Mouse (Mus musculus): ENCODE results near the gene Vmn1r59. TPM values are rescaled to one million over a fixed set of nuclear protein-coding genes. Genes with fewer than 3 reads are reported as not detected.

Gene Vmn1r59
- polyA plus RNA-seq (2015; fragmentation: Nextera tagmentation; extraction: Ambion mirVana), result not detected in 2 replicates

GRCm38 (mm10) chr7:5456674-5457073, at the start of gene Vmn1r59:
TSS of gene Vmn1r59 (minus strand) at chr7:5456774.

GRCm38 (mm10) chr7:5493856-5494255, 37.3 kb upstream of the Vmn1r59 start, which contains the start of gene Vmn2r28:
TSS of gene Vmn2r28 (minus strand) at chr7:5493956.

GRCm38 (mm10) chr7:5413296-5413695, 43.3 kb downstream of the Vmn1r59 start, which contains the start of gene Vmn1r58:
TSS of gene Vmn1r58 (minus strand) at chr7:5413396.

Other genes with a start within 250 kb of the Vmn1r59 start
- gene Vmn1r57, start 238.3 kb downstream of the Vmn1r59 start, polyA plus RNA-seq (2015; fragmentation: Nextera tagmentation; extraction: Ambion mirVana), result not detected in 2 replicates
- gene Gm5065, start 106.2 kb downstream of the Vmn1r59 start, polyA plus RNA-seq (2015; fragmentation: Nextera tagmentation; extraction: Ambion mirVana), result not detected in 2 replicates
- gene Nlrp2, start 105.7 kb downstream of the Vmn1r59 start, polyA plus RNA-seq (2015; fragmentation: Nextera tagmentation; extraction: Ambion mirVana), result not detected in 2 replicates
- not detected in 2 replicates for gene Vmn1r58, start 43.4 kb downstream of the Vmn1r59 start, polyA plus RNA-seq (2015; fragmentation: Nextera tagmentation; extraction: Ambion mirVana)
- gene Vmn2r28, start 37.2 kb upstream of the Vmn1r59 start, polyA plus RNA-seq (2015; fragmentation: Nextera tagmentation; extraction: Ambion mirVana), result not detected in 2 replicates
- not detected in 2 replicates for gene Vmn1r60, start 90.5 kb upstream of the Vmn1r59 start, polyA plus RNA-seq (2015; fragmentation: Nextera tagmentation; extraction: Ambion mirVana)
- not detected in 2 replicates for gene Vmn1r61, start 156.5 kb upstream of the Vmn1r59 start, polyA plus RNA-seq (2015; fragmentation: Nextera tagmentation; extraction: Ambion mirVana)
- gene Vmn1r62, start 216.9 kb upstream of the Vmn1r59 start, polyA plus RNA-seq (2015; fragmentation: Nextera tagmentation; extraction: Ambion mirVana), result not detected in 2 replicates

Data from urinary bladder, postnatal 0 days (tissue).